Mouse (Mus musculus) gastrocnemius, postnatal 10 days (tissue): ENCODE results near the gene Ly6g6e. TPM values are rescaled to one million over a fixed set of nuclear protein-coding genes. Genes with fewer than 3 reads are reported as not detected.
"Not testable (repeated sequence)": the region's sequence is repeated elsewhere in the genome, so short reads cannot be mapped to it uniquely, and the experiment has no call there.

Experiments
- DNase-seq: peaks from one replicate; pipeline ENCODE4 v3.0.0; 2021; ENCODE audit warnings: mixed read lengths
- total RNA-seq, 2 experiments: library from RNA; stranded (reverse); gene quantifications; 2 replicates each; pipeline ENCODE4 v1.2.3; 2021

Ly6g6e gene
- total RNA-seq, 2 experiments from 2014 or later: not detected

GRCm38 (mm10) chr17:35103221-35103690, 26.6 kb downstream of the Ly6g6e start:
- no peak for DNase-seq

- no peak for DNase-seq
Measured at GRCm38 (mm10) chr17:35104079-35104478, 27.4 kb downstream of the Ly6g6e start.

DNA sequence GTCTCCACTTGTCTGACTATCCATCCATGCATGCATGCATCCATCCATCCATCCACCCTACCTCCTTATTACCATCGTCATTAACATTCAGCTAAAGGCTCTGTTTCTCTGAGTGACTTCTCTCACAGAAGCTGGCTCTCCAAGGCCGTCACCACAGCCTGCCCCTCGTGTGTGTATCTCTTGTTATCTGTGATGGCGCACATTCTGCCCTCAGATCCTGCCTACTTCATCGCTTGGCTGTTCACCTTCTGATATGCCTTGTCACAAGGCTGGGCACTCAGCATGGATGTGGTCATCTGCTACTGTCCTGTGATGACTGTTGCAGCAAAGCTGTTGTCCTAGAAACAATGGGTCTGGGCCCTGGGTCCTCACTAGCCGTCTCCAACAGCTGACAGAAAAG, 28.1 kb downstream of the Ly6g6e start:
- no peak for DNase-seq

GRCm38 (mm10) chr17:35105740-35106389, 29.2 kb downstream of the Ly6g6e start:
- DNase-seq: no peak

DNA sequence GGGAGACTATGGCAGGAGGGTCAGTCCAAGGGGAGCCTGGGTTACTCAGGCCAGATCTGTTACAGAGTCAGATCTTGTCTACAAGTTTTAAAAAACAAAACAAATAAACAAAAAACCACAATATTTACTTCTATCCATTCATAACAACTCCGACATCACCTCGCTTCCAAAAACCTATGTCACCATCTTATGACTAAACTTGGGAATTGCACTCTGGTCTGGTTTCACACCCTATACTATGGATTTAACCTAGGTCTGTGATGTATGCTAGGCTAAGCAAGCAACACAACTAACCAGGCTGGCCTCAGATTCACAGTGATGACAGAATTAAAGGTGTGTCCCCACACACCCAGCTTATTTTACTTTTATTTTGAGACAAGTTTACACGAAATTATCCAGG, 29.8 kb downstream of the Ly6g6e start:
- DNase-seq: no peak

DNA sequence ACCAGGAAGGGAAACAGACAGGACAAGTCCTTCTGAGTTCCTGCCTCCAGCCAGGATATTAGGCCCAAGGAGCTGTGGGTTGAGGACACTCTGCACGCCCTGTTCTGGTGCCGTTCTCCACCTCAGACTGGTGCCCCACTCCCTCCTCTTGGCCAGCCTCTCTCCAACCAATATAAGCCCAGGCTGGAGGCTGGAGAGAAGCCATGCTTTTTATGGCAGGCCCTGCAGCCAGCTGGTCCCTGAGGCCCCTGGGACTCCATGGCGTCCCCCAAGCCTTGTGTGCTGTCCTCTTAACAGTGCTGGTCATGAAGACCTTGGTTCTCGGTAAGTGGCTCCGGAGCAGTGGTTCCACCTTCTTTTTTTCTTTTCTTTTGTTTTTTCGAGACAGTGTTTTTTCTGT, 31.4 kb downstream of the Ly6g6e start, which contains the start of gene Ly6g5c:
Gene Ly6g5c (plus strand): TSS at position 183 of the 400 bp plus-strand sequence.
- DNase-seq: no peak

DNA sequence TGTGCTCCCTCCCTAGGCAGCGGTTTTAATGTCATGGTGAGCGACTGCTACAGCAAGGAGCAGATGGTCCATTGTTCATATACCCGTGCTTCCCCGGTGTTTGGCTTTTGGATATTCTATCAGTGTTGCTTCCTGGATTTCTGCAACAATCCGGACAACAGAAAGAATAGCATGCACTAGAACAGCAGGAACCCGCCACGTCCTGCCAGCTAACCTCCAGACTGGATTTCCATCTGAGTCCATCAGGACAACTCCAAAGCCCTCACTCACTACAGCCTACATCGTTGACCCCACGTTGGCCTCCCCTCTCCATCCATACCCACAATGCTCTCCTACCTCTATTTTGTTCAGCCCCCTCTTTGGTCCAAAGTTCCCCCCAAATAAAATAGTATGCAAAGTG, 35.1 kb downstream of the Ly6g6e start:
- no peak for DNase-seq

GRCm38 (mm10) chr17:35115046-35116019, 38.6 kb downstream of the Ly6g6e start, which contains the start of gene Ly6g5b:
Gene Ly6g5b, minus strand, starts transcription at chr17:35115428.
- no peak for DNase-seq

DNA sequence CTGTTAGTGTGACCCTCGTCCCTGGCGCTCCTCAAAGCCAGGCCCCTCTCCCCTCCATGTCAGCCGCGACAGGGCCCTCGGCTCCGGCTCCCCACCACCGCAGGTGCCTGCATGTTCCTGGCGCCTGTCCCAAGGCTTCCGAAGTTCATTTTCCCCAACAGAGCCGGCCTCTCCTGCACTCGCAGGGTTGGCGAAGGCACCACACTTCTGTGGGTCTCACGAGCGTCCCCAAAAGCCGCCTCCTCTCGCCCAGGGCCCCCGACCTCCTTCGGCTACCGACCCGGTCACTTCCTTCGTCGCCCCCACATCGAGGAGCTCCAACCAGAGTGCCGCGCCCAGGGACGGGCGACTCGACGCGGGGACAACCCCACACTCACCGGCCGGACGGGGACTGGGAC, 44.0 kb downstream of the Ly6g6e start:
- peak; percentile 61 for DNase-seq

DNA sequence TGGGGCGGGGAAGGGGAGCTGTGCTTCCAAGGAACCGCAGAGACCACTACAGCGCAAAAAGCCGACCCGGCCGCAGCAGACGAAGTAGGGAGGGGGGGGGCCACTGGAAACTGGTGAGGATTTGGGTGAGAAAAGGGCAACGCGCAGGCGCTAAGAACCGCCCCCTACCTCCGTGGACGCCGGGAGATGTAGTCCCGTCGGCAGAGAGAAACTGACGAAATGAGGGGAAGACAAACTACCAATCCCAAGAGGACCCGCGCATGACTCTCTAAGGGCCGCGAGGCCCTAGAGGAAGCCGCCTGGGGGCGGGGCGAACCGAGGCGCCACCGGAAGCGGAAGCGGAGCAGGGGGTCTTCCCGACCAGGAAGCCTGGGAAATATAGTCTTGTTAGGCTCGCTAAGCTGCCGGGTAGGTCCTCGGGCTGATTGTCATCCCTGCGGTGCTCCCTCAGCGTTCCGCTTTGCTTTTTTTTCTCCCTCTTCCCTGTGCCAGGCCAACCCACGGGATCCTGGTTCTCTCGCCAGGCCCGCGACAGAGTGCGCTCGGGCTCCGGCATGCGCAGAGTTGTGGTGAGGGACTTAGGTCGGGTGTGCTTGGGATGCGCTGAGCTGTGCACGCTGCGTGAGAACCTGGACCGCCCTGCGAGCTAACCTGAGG, 44.6 kb downstream of the Ly6g6e start, which contains the start of gene Gpank1:
Gene Gpank1 (plus strand): TSS at position 313 of the 657 bp plus-strand sequence.
- peak; percentile 96 for DNase-seq

DNA sequence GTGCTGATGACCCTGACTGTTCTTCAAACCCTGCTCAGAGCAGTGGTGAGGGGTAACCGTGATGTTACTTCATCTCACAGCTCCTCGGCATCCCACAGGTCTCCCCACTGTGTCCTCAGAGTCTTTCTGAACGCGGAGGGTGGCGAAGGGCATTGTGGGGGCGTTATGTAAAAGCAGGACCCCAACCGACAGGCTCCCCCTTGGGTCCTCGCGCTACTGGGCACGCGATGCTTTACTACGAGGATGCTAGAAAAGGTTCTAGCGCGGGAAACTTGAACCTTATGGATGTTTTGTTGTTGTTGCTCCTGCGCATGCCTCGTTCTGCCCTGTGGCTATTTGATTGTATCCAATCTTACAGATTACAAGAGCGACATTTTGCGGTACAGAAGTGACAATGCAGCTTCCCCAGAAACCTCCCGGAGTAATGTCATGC, 45.2 kb downstream of the Ly6g6e start, which contains the start of gene Csnk2b:
Gene Csnk2b (minus strand): TSS at position 183 of the 433 bp plus-strand sequence.
- peak; percentile 39 for DNase-seq

DNA sequence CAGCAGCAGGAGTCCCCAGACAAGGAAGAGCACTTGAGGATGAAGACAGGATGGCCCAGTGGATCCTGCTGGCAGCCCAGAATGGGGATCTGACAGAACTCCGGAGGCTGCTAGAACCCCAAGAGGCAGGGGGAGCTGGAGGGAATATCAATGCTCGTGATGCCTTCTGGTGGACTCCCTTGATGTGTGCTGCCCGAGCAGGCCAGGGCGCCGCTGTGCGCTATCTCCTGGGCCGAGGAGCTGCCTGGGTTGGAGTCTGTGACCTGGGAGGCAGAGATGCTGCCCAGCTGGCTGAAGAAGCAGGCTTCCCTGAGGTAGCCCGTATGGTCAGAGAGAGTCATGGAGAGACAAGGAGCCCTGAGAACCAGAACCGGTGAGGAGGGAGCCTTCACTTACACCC, 46.6 kb downstream of the Ly6g6e start:
- not testable (repeated sequence) for DNase-seq

DNA sequence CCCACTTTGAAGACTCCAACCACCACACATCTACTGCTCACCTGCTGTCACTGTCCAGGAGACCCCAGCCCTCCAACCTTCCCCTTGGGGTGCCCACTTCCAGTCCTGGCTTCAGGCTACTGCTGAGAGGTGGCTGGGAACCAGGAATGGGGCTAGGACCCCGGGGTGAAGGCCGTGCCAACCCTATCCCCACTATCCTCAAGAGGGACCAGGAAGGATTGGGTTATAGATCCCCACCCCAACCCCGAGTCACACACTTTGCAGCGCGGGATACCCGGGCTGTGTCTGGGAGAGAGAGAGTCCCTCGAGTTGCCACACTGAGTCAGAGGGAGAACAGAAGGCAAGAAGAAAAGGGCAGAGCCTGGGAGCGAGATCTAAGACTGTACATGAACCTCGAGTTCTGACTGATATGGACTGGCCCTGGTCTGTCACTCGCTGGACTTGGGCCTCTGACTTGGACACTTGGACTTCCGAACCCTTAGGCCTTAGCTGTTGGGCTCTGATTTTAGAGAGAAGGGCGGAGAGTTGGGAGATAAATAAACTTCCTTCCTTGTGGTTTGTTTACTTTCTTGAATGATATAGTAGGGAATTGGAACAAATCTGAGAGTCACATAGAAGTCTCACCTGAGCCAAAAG, 47.7 kb downstream of the Ly6g6e start:
- not testable (repeated sequence) for DNase-seq

DNA sequence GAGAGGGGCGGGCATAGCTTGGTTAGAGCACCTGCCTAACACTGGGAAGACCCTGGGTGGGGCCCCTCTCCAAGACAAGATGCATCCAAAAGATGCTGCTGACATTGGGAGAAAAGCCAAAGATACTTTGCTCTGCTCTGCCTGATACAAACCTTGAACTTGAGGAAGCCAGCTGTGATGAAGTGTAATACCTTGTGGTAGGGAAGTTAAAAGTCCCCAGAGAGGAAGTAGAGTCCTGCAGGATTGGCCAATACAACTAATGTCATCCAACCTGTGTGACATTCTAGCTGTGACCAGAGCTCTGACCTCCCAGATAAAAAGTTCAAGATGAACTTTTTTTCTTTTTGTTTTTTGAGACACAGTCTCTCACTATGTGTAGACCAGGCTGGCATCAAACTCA, 48.4 kb downstream of the Ly6g6e start:
- DNase-seq: no peak

GRCm38 (mm10) chr17:35125578-35125977, 48.9 kb downstream of the Ly6g6e start:
- no peak for DNase-seq

DNA sequence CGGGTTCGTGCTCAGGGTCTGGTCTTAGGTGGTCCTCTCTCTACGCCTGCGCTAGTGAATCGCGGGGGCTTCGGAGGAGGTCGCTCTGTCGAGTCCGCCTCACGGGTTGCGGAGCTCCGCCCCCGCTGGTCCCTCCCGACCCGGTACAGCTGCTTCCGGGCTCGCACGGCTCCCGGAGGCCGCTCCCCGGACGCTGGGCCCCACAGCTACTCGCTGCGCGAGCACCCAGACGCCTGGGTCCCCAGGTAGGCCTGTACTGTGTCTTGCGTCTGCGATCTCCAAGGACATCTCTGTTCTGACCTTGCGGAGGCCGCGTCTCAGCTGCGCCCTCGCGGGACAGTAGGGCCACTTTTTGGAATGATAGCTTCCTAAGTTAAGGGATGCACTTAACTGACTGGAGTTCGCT, 49.5 kb downstream of the Ly6g6e start, which contains the start of gene D17H6S53E:
Gene D17H6S53E (plus strand): TSS at position 168 of the 406 bp plus-strand sequence.
- DNase-seq: peak; percentile 74

- no peak for DNase-seq
Measured at GRCm38 (mm10) chr17:35127017-35127416, 50.3 kb downstream of the Ly6g6e start.
